Mouse (Mus musculus): ENCODE results near the gene Srrm1. TPM values are rescaled to one million over a fixed set of nuclear protein-coding genes. Genes with fewer than 3 reads are reported as not detected.

Srrm1 gene
- polyA plus RNA-seq, 3 experiments from 2014 or later, result 191 to 279 (median 247) TPM

GRCm38 (mm10) chr4:135271881-135272616, 81.1 kb downstream of the Srrm1 start:
- peak; percentile 12 for ATAC-seq

GRCm38 (mm10) chr4:135271419-135271828, 81.7 kb downstream of the Srrm1 start:
- ATAC-seq, result no peak

Other genes with a start within 250 kb of the Srrm1 start
- gene Runx3, start 232.7 kb downstream of the Srrm1 start, polyA plus RNA-seq (2017; shearing (Covaris generic)), result 10 to 100 TPM in 2 of 3 experiments, 1 to 10 TPM in 1; 9.2 to 26.5 (median 11.1) TPM
- 1 to 10 TPM; 3.9 to 7.5 (median 6.4) TPM for gene Clic4, start 80.5 kb downstream of the Srrm1 start, polyA plus RNA-seq (2017; shearing (Covaris generic))
- gene Ncmap, start 44.9 kb upstream of the Srrm1 start, polyA plus RNA-seq (2017; shearing (Covaris generic)), result 10 to 100 TPM in 2 of 3 experiments, 1 to 10 TPM in 1; 4.0 to 58.5 (median 35.5) TPM
- gene Rcan3, start 80.5 kb upstream of the Srrm1 start, polyA plus RNA-seq (2017; shearing (Covaris generic)), result 10 to 100 TPM in 2 of 3 experiments, 1 to 10 TPM in 1; 8.4 to 16.1 (median 13.4) TPM
- gene Stpg1, start 141.5 kb upstream of the Srrm1 start, polyA plus RNA-seq (2017; shearing (Covaris generic)), result under 1 TPM in 1 of 3 experiments, not detected in 2; 0.19 TPM
- 10 to 100 TPM in 2 of 3 experiments, 1 to 10 TPM in 1; 10.0 to 18.2 (median 13.6) TPM for gene Nipal3, start 141.7 kb upstream of the Srrm1 start, polyA plus RNA-seq (2017; shearing (Covaris generic))
- gene Grhl3, start 220.3 kb upstream of the Srrm1 start, polyA plus RNA-seq (2017; shearing (Covaris generic)), result not detected